Mouse (Mus musculus) lung, adult 2 months (tissue): Measurements from ENCODE around the gene Btg3.

Experiments used
- CTCF ChIP-seq: fragments of 200-500 bp; IDR thresholded peaks from 2 replicates; pipeline ENCODE4 v1.5.1; 2011; ENCODE audit warnings: mild to moderate bottlenecking, low read length, control low read depth; ENCODE audit not compliant: insufficient read depth
- POLR2A ChIP-seq: fragments of 200-500 bp; IDR thresholded peaks from 2 replicates; pipeline ENCODE4 v1.6.1; 2011; ENCODE audit warnings: low read depth, mild to moderate bottlenecking, control low read depth, low read length, borderline replicate concordance; ENCODE audit errors: extremely low read depth

- TF ChIP-seq CTCF: no peak
- TF ChIP-seq POLR2A: no peak
These were observed 39.5 kb upstream of the Btg3 start for GRCm38 (mm10) chr16:78416500-78416899.
